Mouse (Mus musculus): ENCODE results near the gene Sema4b. TPM values are rescaled to one million over a fixed set of nuclear protein-coding genes. Genes with fewer than 3 reads are reported as not detected.
A peak's percentile ranks its signal among the peaks of the same experiment; 100 is the strongest.

Sema4b gene
- total and polyA plus RNA-seq, 3 experiments: 10.9 to 17.3 TPM; not detected in 1

DNA sequence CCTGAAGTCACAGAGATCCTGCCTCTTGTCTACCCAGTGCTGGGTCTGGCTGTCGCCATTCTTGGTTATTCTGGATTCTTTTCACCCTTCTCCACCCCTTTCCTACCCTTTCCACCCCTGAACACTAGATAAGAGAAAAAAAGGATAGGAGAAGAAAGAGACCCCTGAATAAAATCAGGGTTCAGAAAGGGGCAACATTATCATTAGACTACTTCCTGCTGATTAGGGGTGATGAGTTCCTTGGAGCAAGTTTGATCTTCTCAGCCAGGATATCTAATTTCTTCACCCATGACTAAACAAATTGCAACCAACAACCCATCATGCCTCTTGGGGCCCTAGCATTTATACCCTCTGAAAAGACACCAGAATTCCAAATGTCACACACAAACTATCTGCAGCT, 81.1 kb downstream of the Sema4b start:
- Histone ChIP-seq H3K9me3 (replicated peaks; ENCODE audit: insufficient read depth, low read length) (no peaks in the 10 kb centered on the region), H3K4me1 (ENCODE audit: control insufficient read depth in 1 of 2, insufficient read depth in 2 of 2, low read length in 2 of 2) (peaks cover 9 to 19% of the 10 kb centered on the region in 2 experiments), H3K4me3 (ENCODE audit: control insufficient read depth in 1 of 2, insufficient read depth in 1 of 2, low read depth in 2 of 2, low read length in 2 of 2) (no peak overlapping the region), H3K9ac (ENCODE audit: control insufficient read depth, low read depth, low read length, poor library complexity, severe bottlenecking) (no peak overlapping the region), H3K36me3 (ENCODE audit: control insufficient read depth in 1 of 2, insufficient read depth in 2 of 2, low read length in 2 of 2) (peaks cover 6 to 28% of the 10 kb centered on the region in 2 experiments), H3K27me3 (ENCODE audit: control insufficient read depth in 1 of 2, insufficient read depth in 2 of 2, low read length in 2 of 2) (no peaks in the 10 kb centered on the region), H3K27ac (ENCODE audit: control insufficient read depth, low read depth, low read length) (no peak overlapping the region), H3K79me2 (ENCODE audit: control insufficient read depth, insufficient read depth, low read length, poor library complexity) (peaks cover 21% of the 10 kb centered on the region)
- TF ChIP-seq POLR2AphosphoS2 (IDR thresholded peaks at IDR 0.05; ENCODE audit: low read length) (no peak), EP300 (IDR thresholded peaks at IDR 0.05; ENCODE audit: low read depth in 1 of 2, low read length in 2 of 2) (peak; percentile 52 to 59; a peak in 3 of 4 replicates), MXI1 (IDR thresholded peaks at IDR 0.05; ENCODE audit: low read depth, low read length) (no peak), RCOR1 (IDR thresholded peaks at IDR 0.05; ENCODE audit: low read depth, low read length) (peak; percentile 68), ZKSCAN1 (IDR thresholded peaks at IDR 0.05; ENCODE audit: low read depth, low read length) (no peak), ZNF384 (IDR thresholded peaks at IDR 0.05; ENCODE audit: low read depth, low read length) (no peak), CHD1 (IDR thresholded peaks at IDR 0.05; ENCODE audit: low read depth, low read length) (no peak), NELFE (IDR thresholded peaks at IDR 0.05; ENCODE audit: low read depth, low read length) (no peak), BHLHE40 (IDR thresholded peaks at IDR 0.05; ENCODE audit: borderline replicate concordance, low read depth, low read length) (no peak), GABPA (IDR thresholded peaks at IDR 0.05; ENCODE audit: low read depth, low read length) (no peak), HCFC1 (IDR thresholded peaks at IDR 0.05; ENCODE audit: low read depth, low read length) (no peak), SIN3A (IDR thresholded peaks at IDR 0.05; ENCODE audit: low read length) (no peak), USF2 (IDR thresholded peaks at IDR 0.05; ENCODE audit: borderline replicate concordance in 1 of 2, insufficient read depth in 1 of 2, low read depth in 1 of 2, low read length in 2 of 2) (no peak), MYC (IDR thresholded peaks at IDR 0.05; ENCODE audit: low read depth, low read length) (no peak), RAD21 (IDR thresholded peaks at IDR 0.05; ENCODE audit: low read depth, low read length) (no peak), POLR2A (IDR thresholded peaks at IDR 0.05; ENCODE audit: control insufficient read depth in 1 of 2, insufficient read depth in 1 of 2, low read depth in 1 of 2, low read length in 2 of 2, poor library complexity in 1 of 2) (0 out of 4 replicates have a peak, but pooled peaks of 1 of the 2 experiments have one; percentile 15), ETS1 (IDR thresholded peaks at IDR 0.05; ENCODE audit: low read depth, low read length) (no peak), MAFK (IDR thresholded peaks at IDR 0.05; ENCODE audit: borderline replicate concordance, low read depth, low read length) (no peak), TAL1 (IDR thresholded peaks at IDR 0.05; ENCODE audit: low read length) (no peak), CTCF (IDR thresholded peaks at IDR 0.05 in 2 of 3, conservative IDR thresholded peaks at IDR 0.05 in 1 of 3; ENCODE audit: control insufficient read depth in 1 of 3, insufficient read depth in 1 of 3, low read depth in 2 of 3, low read length in 3 of 3, poor library complexity in 1 of 3, severe bottlenecking in 1 of 3) (no peak), JUND (IDR thresholded peaks at IDR 0.05; ENCODE audit: low read depth, low read length) (no peak), CHD2 (IDR thresholded peaks at IDR 0.05; ENCODE audit: low read length) (no peak), MEF2A (IDR thresholded peaks at IDR 0.05; ENCODE audit: extremely low read depth, insufficient replicate concordance, low read depth, low read length, poor library complexity, severe bottlenecking) (no peak), GATA1 (IDR thresholded peaks at IDR 0.05; ENCODE audit: low read depth, low read length) (peak; percentile 52; the same call in 1 of the 2 replicates), ELF1 (IDR thresholded peaks at IDR 0.05; ENCODE audit: low read depth, low read length) (no peak), MAZ (IDR thresholded peaks at IDR 0.05; ENCODE audit: low read depth, low read length) (no peak), E2F4 (IDR thresholded peaks at IDR 0.05; ENCODE audit: borderline replicate concordance, low read depth, low read length) (no peak), UBTF (IDR thresholded peaks at IDR 0.05; ENCODE audit: borderline replicate concordance, insufficient read depth, low read depth, low read length) (no peak), TBP (IDR thresholded peaks at IDR 0.05; ENCODE audit: low read depth, low read length) (no peak), USF1 (IDR thresholded peaks at IDR 0.05; ENCODE audit: low read depth, low read length) (no peak), SMC3 (IDR thresholded peaks at IDR 0.05; ENCODE audit: low read depth, low read length) (no peak), NRF1 (IDR thresholded peaks at IDR 0.05; ENCODE audit: insufficient read depth, low read depth, low read length, poor library complexity, severe bottlenecking) (no peak)
- peak; percentile 27 for DNase-seq (ENCODE audit: low read depth, low spot score)

Data from MEL (cell line).